Mouse (Mus musculus) forebrain, embryonic 15.5 days (tissue): ENCODE results near the gene Eif5a. TPM values are rescaled to one million over a fixed set of nuclear protein-coding genes. Genes with fewer than 3 reads are reported as not detected.
A peak's percentile ranks its signal among the peaks of the same experiment; 100 is the strongest.

ENCODE experiments used
- ATAC-seq: fragments of 200-750 bp; cut with Nextera tagmentation; replicated peaks from 2 replicates; pipeline ENCODE4 v1.8.0; 2017; ENCODE audit warnings: mild to moderate bottlenecking, moderate TSS enrichment, moderate library complexity
- H3K27ac ChIP-seq: fragments of 300-500 bp; sonication (generic); replicated peaks from 2 replicates; pipeline ENCODE4 v1.5.1; 2015; ENCODE audit warnings: mild to moderate bottlenecking, inconsistent platforms
- H3K27me3 ChIP-seq: fragments of 300-500 bp; sonication (generic); 2 replicates; pipeline ENCODE4 v1.6.1; 2015; ENCODE audit warnings: inconsistent platforms
- H3K36me3 ChIP-seq: fragments of 300-500 bp; sonication (generic); 2 replicates; pipeline ENCODE4 v1.6.1; 2015; ENCODE audit warnings: mild to moderate bottlenecking, inconsistent platforms
- H3K4me1 ChIP-seq: fragments of 300-500 bp; sonication (generic); 2 replicates; pipeline ENCODE4 v1.6.1; 2015; ENCODE audit warnings: inconsistent platforms
- H3K4me2 ChIP-seq: fragments of 300-500 bp; sonication (generic); replicated peaks from 2 replicates; pipeline ENCODE4 v1.6.1; 2015; ENCODE audit warnings: mild to moderate bottlenecking, inconsistent platforms
- H3K4me3 ChIP-seq: fragments of 300-500 bp; sonication (generic); 2 replicates; pipeline ENCODE4 v1.5.1; 2015; ENCODE audit warnings: mild to moderate bottlenecking, inconsistent platforms
- H3K9ac ChIP-seq: fragments of 300-500 bp; sonication (generic); replicated peaks from 2 replicates; pipeline ENCODE4 v1.6.1; 2015; ENCODE audit warnings: mild to moderate bottlenecking, inconsistent platforms
- H3K9me3 ChIP-seq: fragments of 300-500 bp; sonication (generic); 2 replicates; pipeline ENCODE4 v1.6.1; 2016; ENCODE audit warnings: inconsistent platforms
- WGBS: fragments of 180-500 bp; shearing (Covaris S2); methylation state at CpG from one replicate; pipeline ENCODE4 v1.1.7; 2015; ENCODE audit warnings: mixed read lengths; 5-methylcytosine and 5-hydroxymethylcytosine counted together
- microRNA-seq: library from miRNA; unstranded; fragments of <30 nt; microRNA quantifications from one replicate; pipeline ENCODE4, GENCODE M21; 2016
- polyA plus RNA-seq: library from polyadenylated mRNA; unstranded; fragments of >200 nt; fragmentation: Nextera tagmentation; extraction: Ambion mirVana; gene quantifications from 2 replicates; pipeline ENCODE4 v1.2.1, GENCODE M21; 2015

Gene Eif5a
- polyA plus RNA-seq, 1 experiment from 2014 or later, result 1,167 TPM

GRCm38 (mm10) chr11:69877878-69878277, 43.9 kb downstream of the Eif5a start, which contains the start of gene Tmem95:
Gene Tmem95 (minus strand): TSS chr11:69878018.
- no peak within 1 kb of the TSS for H3K9ac ChIP-seq
- H3K9me3 ChIP-seq, result no peaks in the 10 kb centered on the region
- no peaks in the 10 kb centered on the region for H3K36me3 ChIP-seq
- no peak within 1 kb of the TSS for H3K27ac ChIP-seq
- peaks cover 19% of the 10 kb centered on the region for H3K27me3 ChIP-seq
- H3K4me1 ChIP-seq, result peaks cover 17% of the 10 kb centered on the region
- H3K4me2 ChIP-seq, result peak within 1 kb of the TSS; percentile 31
- H3K4me3 ChIP-seq, result 0 out of 2 replicates have a peak within 1 kb of the TSS, but pooled peaks have one; percentile 2
- WGBS, result 87% methylated on average over 11 of the region's 11 CpGs
- ATAC-seq, result no peak

GRCm38 (mm10) chr11:69876867-69877266, 44.9 kb downstream of the Eif5a start:
- no peak overlapping the region for H3K9ac ChIP-seq
- H3K9me3 ChIP-seq, result no peaks in the 10 kb centered on the region
- no peaks in the 10 kb centered on the region for H3K36me3 ChIP-seq
- ATAC-seq, result 0 out of 2 replicates have a peak, but pooled peaks have one; percentile 42
- H3K4me3 ChIP-seq, result 0 out of 2 replicates have a peak overlapping the region, but pooled peaks have one; percentile 2
- under 1% methylated on average over 12 of the region's 12 CpGs for WGBS
- H3K4me1 ChIP-seq, result peaks cover 17% of the 10 kb centered on the region
- peak overlapping the region; percentile 31 for H3K4me2 ChIP-seq
- peaks cover 15% of the 10 kb centered on the region for H3K27me3 ChIP-seq
- no peak overlapping the region for H3K27ac ChIP-seq

DNA sequence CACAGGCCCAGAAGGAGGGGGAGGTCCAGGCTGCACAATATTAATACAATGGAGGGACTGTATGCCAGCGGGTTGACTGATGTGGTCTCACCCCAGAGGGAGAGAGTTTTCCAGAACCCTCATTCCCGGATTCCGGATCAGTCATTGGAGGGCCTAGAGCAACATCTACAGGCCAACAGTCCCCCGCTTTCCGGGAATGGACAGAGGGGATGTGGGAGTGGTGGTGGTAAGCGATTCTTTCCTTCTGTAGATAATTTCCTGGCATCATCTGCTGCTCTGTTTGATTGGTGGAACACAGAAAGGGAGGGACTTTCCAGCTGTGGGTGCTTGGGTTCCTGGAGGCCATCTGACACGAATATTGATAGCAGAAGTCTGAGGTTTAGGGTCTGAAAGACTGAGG, 45.6 kb downstream of the Eif5a start:
- WGBS, result 69% methylated on average over 7 of the region's 7 CpGs
- ATAC-seq, result no peak
- Histone ChIP-seq H3K4me3 (no peak overlapping the region), H3K36me3 (no peaks in the 10 kb centered on the region), H3K9me3 (no peaks in the 10 kb centered on the region), H3K4me1 (peaks cover 13% of the 10 kb centered on the region), H3K27me3 (peaks cover 8% of the 10 kb centered on the region; the same call in 1 of the 2 replicates), H3K27ac (no peak overlapping the region), H3K9ac (no peak overlapping the region), H3K4me2 (no peak overlapping the region)

GRCm38 (mm10) chr11:69872451-69872850, 49.3 kb downstream of the Eif5a start:
- H3K4me2 ChIP-seq, result no peak overlapping the region
- no peaks in the 10 kb centered on the region for H3K9me3 ChIP-seq
- WGBS, result 76% methylated on average over 4 of the region's 4 CpGs
- no peak overlapping the region for H3K4me3 ChIP-seq
- H3K36me3 ChIP-seq, result no peaks in the 10 kb centered on the region
- H3K27ac ChIP-seq, result no peak overlapping the region
- H3K4me1 ChIP-seq, result peaks cover 6% of the 10 kb centered on the region
- no peak overlapping the region for H3K9ac ChIP-seq
- ATAC-seq, result no peak
- no peaks in the 10 kb centered on the region for H3K27me3 ChIP-seq

DNA sequence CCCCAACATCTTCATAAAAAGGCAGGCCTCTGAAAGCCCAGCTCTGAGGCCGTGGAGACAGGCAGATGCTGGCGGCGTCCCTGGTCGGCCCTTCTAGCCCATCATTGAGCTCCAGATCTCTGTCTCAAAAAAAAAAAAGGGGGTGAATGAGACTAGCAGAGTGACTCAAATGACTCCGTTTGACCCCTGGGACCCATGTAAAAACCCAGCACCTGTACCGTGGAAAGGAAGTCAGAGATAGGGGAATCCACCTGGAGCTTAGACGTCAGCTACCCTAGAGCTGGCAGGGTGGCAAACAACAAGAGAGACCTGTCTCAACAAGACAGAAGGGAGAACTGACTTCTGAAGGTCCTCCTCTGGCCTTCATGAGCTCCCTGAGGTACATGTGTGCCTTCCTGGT, 49.9 kb downstream of the Eif5a start:
- Histone ChIP-seq H3K4me3 (no peak overlapping the region), H3K4me2 (no peak overlapping the region), H3K9me3 (no peaks in the 10 kb centered on the region), H3K27me3 (no peaks in the 10 kb centered on the region), H3K27ac (no peak overlapping the region), H3K4me1 (peaks cover under 1% of the 10 kb centered on the region; the same call in 1 of the 2 replicates), H3K9ac (no peak overlapping the region), H3K36me3 (no peaks in the 10 kb centered on the region)
- WGBS, result 90% methylated on average over 7 of the region's 7 CpGs
- no peak for ATAC-seq

DNA sequence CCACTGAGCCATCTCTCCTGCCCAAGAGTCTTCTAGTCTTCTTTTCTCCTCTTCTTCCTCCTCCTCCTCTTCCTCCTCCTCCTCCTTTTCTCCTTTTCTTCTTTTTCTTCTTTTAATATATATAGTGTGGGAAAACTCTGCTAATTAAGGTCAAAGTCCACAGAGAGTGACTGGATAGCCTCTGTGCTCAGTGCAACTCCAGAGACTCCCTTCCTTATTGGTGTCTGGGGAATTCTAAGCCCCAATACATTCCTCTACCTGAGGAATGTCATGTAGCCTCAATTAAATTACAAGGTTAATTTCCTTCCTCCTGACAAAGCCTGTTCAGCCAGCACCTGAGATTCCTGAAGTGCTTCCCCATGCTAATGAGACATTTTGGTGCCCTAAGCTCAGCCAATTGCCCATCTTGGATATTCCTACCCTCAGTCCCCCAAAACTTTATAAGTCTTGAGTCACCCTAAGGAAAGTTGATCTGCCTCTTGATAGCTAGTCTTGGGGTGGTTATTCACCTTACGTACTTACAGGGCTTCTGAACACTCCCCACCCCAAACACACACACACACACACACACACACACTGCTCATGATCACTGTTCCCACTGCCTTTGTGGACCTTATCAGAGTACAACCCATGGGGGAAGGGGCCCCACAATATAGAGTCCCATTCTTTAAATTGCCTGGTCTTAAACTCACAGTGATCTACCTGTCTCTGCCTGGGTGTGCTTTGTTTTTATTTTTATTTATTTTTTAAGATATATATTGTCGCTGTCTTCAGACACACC, 51.3 kb downstream of the Eif5a start:
- no peaks in the 10 kb centered on the region for H3K9me3 ChIP-seq
- no peak overlapping the region for H3K4me2 ChIP-seq
- no peaks in the 10 kb centered on the region for H3K36me3 ChIP-seq
- WGBS, result 98% methylated on average over 2 of the region's 2 CpGs
- H3K27me3 ChIP-seq, result no peaks in the 10 kb centered on the region
- H3K4me1 ChIP-seq, result no peaks in the 10 kb centered on the region
- no peak for ATAC-seq
- no peak overlapping the region for H3K4me3 ChIP-seq
- no peak overlapping the region for H3K27ac ChIP-seq
- H3K9ac ChIP-seq, result no peak overlapping the region

DNA sequence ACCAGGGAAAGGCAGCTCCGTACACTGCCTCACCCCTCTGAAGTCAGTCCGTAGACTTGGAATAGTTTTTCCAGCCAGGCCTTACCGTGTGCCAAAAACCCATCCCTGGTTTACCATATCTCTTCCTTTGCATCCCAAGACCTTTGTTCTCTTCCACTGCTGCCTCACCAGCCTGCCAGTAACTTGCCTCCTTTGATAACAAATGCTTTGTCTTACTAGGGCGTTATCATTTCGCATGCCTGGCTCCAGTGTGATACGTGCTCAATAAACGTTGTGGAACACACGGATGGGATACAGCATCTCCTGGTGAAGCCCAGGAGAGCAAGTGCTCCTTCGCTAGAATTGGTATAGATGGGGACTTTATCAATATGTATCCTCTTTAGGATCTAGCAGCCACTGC, 54.4 kb downstream of the Eif5a start:
- Histone ChIP-seq H3K9ac (no peak overlapping the region), H3K27ac (no peak overlapping the region), H3K4me2 (no peak overlapping the region), H3K4me3 (no peak overlapping the region), H3K9me3 (no peaks in the 10 kb centered on the region), H3K27me3 (no peaks in the 10 kb centered on the region), H3K4me1 (no peaks in the 10 kb centered on the region), H3K36me3 (no peaks in the 10 kb centered on the region)
- 72% methylated on average over 9 of the region's 9 CpGs for whole genome bisulfite sequencing
- no peak for ATAC-seq

Small RNA genes lying within 50 kb of the gene (microRNA-seq; reads per million reads assigned to microRNA genes)
- gene Mir6924, result not detected

Other genes starting within 250 kb of the Eif5a start
- 547 and 583 TPM in 2 replicates for gene Eif4a1, start 249.5 kb downstream of the Eif5a start, polyA plus RNA-seq
- gene Senp3, start 239.9 kb downstream of the Eif5a start, polyA plus RNA-seq, result 89.2 and 102 TPM in 2 replicates
- 0.38 TPM in 1 of 2 replicates, not detected in the other for gene Tnfsf13, start 236.2 kb downstream of the Eif5a start, polyA plus RNA-seq
- gene Tnfsf12, start 226.1 kb downstream of the Eif5a start, polyA plus RNA-seq, result 1.6 TPM in 2 replicates
- 1.0 and 1.1 TPM in 2 replicates for gene Tnfsfm13, start 225.9 kb downstream of the Eif5a start, polyA plus RNA-seq
- gene Polr2a, start 163.3 kb downstream of the Eif5a start, polyA plus RNA-seq, result 17.5 and 19.2 TPM in 2 replicates
- 0.28 and 0.56 TPM in 2 replicates for gene Slc35g3, start 160.0 kb downstream of the Eif5a start, polyA plus RNA-seq
- gene Zbtb4, start 156.0 kb downstream of the Eif5a start, polyA plus RNA-seq, result 2.8 and 3.2 TPM in 2 replicates
- 1.2 and 1.4 TPM in 2 replicates for gene Chrnb1, start 126.0 kb downstream of the Eif5a start, polyA plus RNA-seq
- gene Fgf11, start 120.1 kb downstream of the Eif5a start, polyA plus RNA-seq, result 6.2 and 6.7 TPM in 2 replicates
- 0.61 and 0.98 TPM in 2 replicates for gene Tmem102, start 116.3 kb downstream of the Eif5a start, polyA plus RNA-seq
- gene Gm39566, start 106.7 kb downstream of the Eif5a start, polyA plus RNA-seq, result not detected in 2 replicates
- not detected in 2 replicates for gene Spem2, start 103.5 kb downstream of the Eif5a start, polyA plus RNA-seq
- gene Spem1, start 99.8 kb downstream of the Eif5a start, polyA plus RNA-seq, result 0.33 and 0.36 TPM in 2 replicates
- 20.9 and 21.3 TPM in 2 replicates for gene Nlgn2, start 84.2 kb downstream of the Eif5a start, polyA plus RNA-seq
- 333 and 335 TPM in 2 replicates for gene Tmem256, start 83.4 kb downstream of the Eif5a start, polyA plus RNA-seq
- gene Plscr3, start 75.6 kb downstream of the Eif5a start, polyA plus RNA-seq, result 51.0 and 51.2 TPM in 2 replicates
- 0.27 and 0.36 TPM in 2 replicates for gene Tnk1, start 63.2 kb downstream of the Eif5a start, polyA plus RNA-seq
- not detected in 2 replicates for gene Tmem95, start 43.9 kb downstream of the Eif5a start, polyA plus RNA-seq
- 1.2 and 1.3 TPM in 2 replicates for gene Kctd11, start 40.6 kb downstream of the Eif5a start, polyA plus RNA-seq
- gene Acap1, start 26.4 kb downstream of the Eif5a start, polyA plus RNA-seq, result 0.48 and 0.51 TPM in 2 replicates
- gene 2810408A11Rik, start 21.0 kb downstream of the Eif5a start, polyA plus RNA-seq, result 19.9 and 20.7 TPM in 2 replicates
- gene Neurl4, start 20.9 kb downstream of the Eif5a start, polyA plus RNA-seq, result 18.5 and 23.0 TPM in 2 replicates
- gene Gps2, start 8.1 kb downstream of the Eif5a start, polyA plus RNA-seq, result 79.6 and 92.2 TPM in 2 replicates
- 5.6 and 5.8 TPM in 2 replicates for gene Ybx2, start 13.8 kb upstream of the Eif5a start, polyA plus RNA-seq
- 6.4 and 7.5 TPM in 2 replicates for gene Slc2a4, start 26.2 kb upstream of the Eif5a start, polyA plus RNA-seq
- 0.28 and 0.56 TPM in 2 replicates for gene Cldn7, start 42.8 kb upstream of the Eif5a start, polyA plus RNA-seq
- gene Ctdnep1, start 59.2 kb upstream of the Eif5a start, polyA plus RNA-seq, result 18.4 and 20.8 TPM in 2 replicates
- 170 and 171 TPM in 2 replicates for gene Elp5, start 60.6 kb upstream of the Eif5a start, polyA plus RNA-seq
- 610 and 626 TPM in 2 replicates for gene Gabarap, start 69.2 kb upstream of the Eif5a start, polyA plus RNA-seq
- gene Phf23, start 73.8 kb upstream of the Eif5a start, polyA plus RNA-seq, result 71.5 and 75.6 TPM in 2 replicates
- 35.3 and 37.5 TPM in 2 replicates for gene Dvl2, start 78.6 kb upstream of the Eif5a start, polyA plus RNA-seq
- 57.0 and 60.7 TPM in 2 replicates for gene Acadvl, start 93.5 kb upstream of the Eif5a start, polyA plus RNA-seq
- gene Dlg4, start 95.0 kb upstream of the Eif5a start, polyA plus RNA-seq, result 27.8 and 29.8 TPM in 2 replicates
- 1.8 and 2.0 TPM in 2 replicates for gene Asgr1, start 132.1 kb upstream of the Eif5a start, polyA plus RNA-seq
- not detected in 2 replicates for gene Asgr2, start 170.7 kb upstream of the Eif5a start, polyA plus RNA-seq
- gene Mgl2, start 208.4 kb upstream of the Eif5a start, polyA plus RNA-seq, result 0.56 and 0.64 TPM in 2 replicates
- 0.73 and 0.75 TPM in 2 replicates for gene Clec10a, start 234.2 kb upstream of the Eif5a start, polyA plus RNA-seq